Mouse (Mus musculus) embryonic facial prominence, embryonic 10.5 days (tissue): Measurements from ENCODE around the gene Creb3l1. TPM values are rescaled to one million over a fixed set of nuclear protein-coding genes. Genes with fewer than 3 reads are reported as not detected.

Experiments
- DNase-seq: peaks from one replicate; pipeline ENCODE4 v3.0.0-alpha.2; 2017; ENCODE audit warnings: low spot score
- H3K27ac ChIP-seq: fragments of 300-500 bp; sonication (generic); replicated peaks from 2 replicates; pipeline ENCODE4 v1.5.1; 2016; ENCODE audit warnings: mild to moderate bottlenecking
- H3K27me3 ChIP-seq: fragments of 300-500 bp; sonication (generic); replicated peaks from 2 replicates; pipeline ENCODE4 v1.6.1; 2016; ENCODE audit warnings: low read depth, mild to moderate bottlenecking; ENCODE audit not compliant: poor library complexity, severe bottlenecking
- H3K36me3 ChIP-seq: fragments of 300-500 bp; sonication (generic); replicated peaks from 2 replicates; pipeline ENCODE4 v1.6.1; 2016; ENCODE audit warnings: mild to moderate bottlenecking, moderate library complexity
- H3K4me1 ChIP-seq: fragments of 300-500 bp; sonication (generic); 2 replicates; pipeline ENCODE4 v1.6.1; 2016
- H3K4me3 ChIP-seq: fragments of 300-500 bp; sonication (generic); 2 replicates; pipeline ENCODE4 v1.5.1; 2016; ENCODE audit warnings: mild to moderate bottlenecking, moderate library complexity
- H3K9me3 ChIP-seq: fragments of 300-500 bp; sonication (generic); 2 replicates; pipeline ENCODE4 v1.6.1; 2016; ENCODE audit warnings: mild to moderate bottlenecking
- WGBS: fragments of 180-500 bp; shearing (Covaris S2); methylation state at CpG from one replicate; pipeline ENCODE4 v1.1.7; 2016; 5-methylcytosine and 5-hydroxymethylcytosine counted together
- polyA plus RNA-seq: library from polyadenylated mRNA; unstranded; fragments of >200 nt; fragmentation: Nextera tagmentation; extraction: Ambion mirVana; gene quantifications from 2 replicates; pipeline ENCODE4 v1.2.1, GENCODE M21; 2016

Gene Creb3l1
- polyA plus RNA-seq, 1 experiment from 2014 or later, result 1.0 TPM

GRCm38 (mm10) chr2:91966367-91966766 lies 57.9 kb downstream of the Creb3l1 start:
- no peak for DNase-seq
- Histone ChIP-seq H3K4me1 (peaks cover 56% of the 10 kb centered on the region), H3K9me3 (no peaks in the 10 kb centered on the region), H3K4me3 (no peak overlapping the region), H3K27ac (no peak overlapping the region), H3K36me3 (no peaks in the 10 kb centered on the region), H3K27me3 (peaks cover 49% of the 10 kb centered on the region)
- WGBS, result 84% methylated on average over 5 of the region's 5 CpGs

- H3K27me3 ChIP-seq, result peaks cover 40% of the 10 kb centered on the region
- WGBS, result 13% methylated on average over 20 of the region's 20 CpGs
- peak overlapping the region; percentile 95 for H3K4me3 ChIP-seq
- peaks cover 4% of the 10 kb centered on the region; the same call in 1 of the 2 replicates for H3K36me3 ChIP-seq
- peaks cover 53% of the 10 kb centered on the region for H3K4me1 ChIP-seq
- DNase-seq, result peak; percentile 68
- H3K27ac ChIP-seq, result peak overlapping the region; percentile 80
- H3K9me3 ChIP-seq, result no peaks in the 10 kb centered on the region
Measured at GRCm38 (mm10) chr2:91965417-91965816, 58.9 kb downstream of the Creb3l1 start.

- Histone ChIP-seq H3K4me1 (peaks cover 60% of the 10 kb centered on the region), H3K9me3 (no peaks in the 10 kb centered on the region), H3K36me3 (peaks cover 11% of the 10 kb centered on the region), H3K27me3 (peaks cover 33% of the 10 kb centered on the region), H3K4me3 (peak overlapping the region; percentile 95), H3K27ac (peak overlapping the region; percentile 92)
- DNase-seq, result no peak
- WGBS, result 67% methylated on average over 3 of the region's 3 CpGs
Measured at GRCm38 (mm10) chr2:91964610-91965204, 59.6 kb downstream of the Creb3l1 start.

- Histone ChIP-seq H3K27me3 (peaks cover 26% of the 10 kb centered on the region), H3K27ac (peak overlapping the region; percentile 92), H3K4me1 (peaks cover 68% of the 10 kb centered on the region), H3K9me3 (no peaks in the 10 kb centered on the region), H3K4me3 (peak overlapping the region; percentile 95), H3K36me3 (peaks cover 16% of the 10 kb centered on the region)
- peak; percentile 98 for DNase-seq
- under 1% methylated on average over 57 of the region's 57 CpGs for WGBS
Measured at GRCm38 (mm10) chr2:91963443-91963932, 60.8 kb downstream of the Creb3l1 start.

GRCm38 (mm10) chr2:91962864-91963401 lies 61.4 kb downstream of the Creb3l1 start:
- under 1% methylated on average over 39 of the region's 39 CpGs for WGBS
- H3K4me1 ChIP-seq, result peaks cover 66% of the 10 kb centered on the region

GRCm38 (mm10) chr2:91961901-91962761 lies 62.2 kb downstream of the Creb3l1 start:
- peak overlapping the region; percentile 95 for H3K4me3 ChIP-seq
- H3K27ac ChIP-seq, result peak overlapping the region; percentile 92
- no peak for DNase-seq
- peaks cover 71% of the 10 kb centered on the region for H3K4me1 ChIP-seq
- H3K27me3 ChIP-seq, result peaks cover 26% of the 10 kb centered on the region
- H3K9me3 ChIP-seq, result no peaks in the 10 kb centered on the region
- peaks cover 22% of the 10 kb centered on the region for H3K36me3 ChIP-seq
- WGBS, result 61% methylated on average over 4 of the region's 4 CpGs

More at GRCm38 (mm10) chr2:91962864-91963401, 61.4 kb downstream of the Creb3l1 start:
- Histone ChIP-seq H3K36me3 (peaks cover 18% of the 10 kb centered on the region), H3K27ac (peak overlapping the region; percentile 92), H3K9me3 (no peaks in the 10 kb centered on the region), H3K27me3 (peaks cover 26% of the 10 kb centered on the region), H3K4me3 (peak overlapping the region; percentile 95)
- DNase-seq, result no peak

- Histone ChIP-seq H3K27me3 (peaks cover 12% of the 10 kb centered on the region), H3K4me1 (peaks cover 70% of the 10 kb centered on the region), H3K4me3 (no peak overlapping the region), H3K36me3 (peaks cover 29% of the 10 kb centered on the region), H3K9me3 (no peaks in the 10 kb centered on the region), H3K27ac (no peak overlapping the region)
- WGBS, result 93% methylated on average over 5 of the region's 5 CpGs
- no peak for DNase-seq
Measured at GRCm38 (mm10) chr2:91960459-91960858, 63.8 kb downstream of the Creb3l1 start.

- no peak for DNase-seq
- peaks cover 5% of the 10 kb centered on the region for H3K27me3 ChIP-seq
- WGBS, result 82% methylated on average over 11 of the region's 11 CpGs
- peaks cover 68% of the 10 kb centered on the region for H3K4me1 ChIP-seq
- H3K27ac ChIP-seq, result no peak overlapping the region
- H3K4me3 ChIP-seq, result no peak overlapping the region
- no peaks in the 10 kb centered on the region for H3K9me3 ChIP-seq
- peaks cover 29% of the 10 kb centered on the region for H3K36me3 ChIP-seq
Measured at GRCm38 (mm10) chr2:91959544-91960410, 64.5 kb downstream of the Creb3l1 start.

- peak; percentile 74 for DNase-seq
- Histone ChIP-seq H3K4me1 (peaks cover 67% of the 10 kb centered on the region), H3K27ac (no peak overlapping the region), H3K36me3 (peaks cover 29% of the 10 kb centered on the region), H3K27me3 (no peaks in the 10 kb centered on the region), H3K9me3 (no peaks in the 10 kb centered on the region), H3K4me3 (peak overlapping the region; percentile 12; the same call in 1 of the 2 replicates)
- WGBS, result 48% methylated on average over 10 of the region's 10 CpGs
Measured at GRCm38 (mm10) chr2:91958701-91959457, 65.4 kb downstream of the Creb3l1 start.

- no peak overlapping the region for H3K27ac ChIP-seq
- H3K27me3 ChIP-seq, result no peaks in the 10 kb centered on the region
- H3K4me1 ChIP-seq, result peaks cover 69% of the 10 kb centered on the region
- DNase-seq, result no peak
- WGBS, result 92% methylated on average over 8 of the region's 8 CpGs
- no peaks in the 10 kb centered on the region for H3K9me3 ChIP-seq
- no peak overlapping the region for H3K4me3 ChIP-seq
- H3K36me3 ChIP-seq, result peaks cover 29% of the 10 kb centered on the region
Measured at GRCm38 (mm10) chr2:91958049-91958448, 66.3 kb downstream of the Creb3l1 start.

- DNase-seq, result no peak
- H3K36me3 ChIP-seq, result peaks cover 29% of the 10 kb centered on the region
- H3K27ac ChIP-seq, result peak overlapping the region; percentile 44
- peaks cover 59% of the 10 kb centered on the region for H3K4me1 ChIP-seq
- H3K27me3 ChIP-seq, result no peaks in the 10 kb centered on the region
- no peak overlapping the region for H3K4me3 ChIP-seq
- WGBS, result 76% methylated on average over 4 of the region's 4 CpGs
- no peaks in the 10 kb centered on the region for H3K9me3 ChIP-seq
Measured at GRCm38 (mm10) chr2:91957096-91957495, 67.2 kb downstream of the Creb3l1 start.
